Mouse (Mus musculus) intestine, embryonic 16.5 days (tissue): ENCODE data around the gene Txn2. TPM values are rescaled to one million over a fixed set of nuclear protein-coding genes. Genes with fewer than 3 reads are reported as not detected.

Source experiments
- ATAC-seq: fragments of 200-750 bp; cut with Nextera tagmentation; 2 replicates; pipeline ENCODE4 v1.8.0; 2017; ENCODE audit warnings: moderate TSS enrichment, moderate library complexity
- H3K27ac ChIP-seq: fragments of 300-500 bp; sonication (generic); 2 replicates; pipeline ENCODE4 v1.5.1; 2014; ENCODE audit warnings: mild to moderate bottlenecking, low read length
- H3K27me3 ChIP-seq: fragments of 300-500 bp; sonication (generic); replicated peaks from 2 replicates; pipeline ENCODE4 v1.6.1; 2014; ENCODE audit warnings: low read length, control low read depth, mixed read lengths; ENCODE audit not compliant: control insufficient read depth, insufficient read depth
- H3K36me3 ChIP-seq: fragments of 300-500 bp; sonication (generic); 2 replicates; pipeline ENCODE4 v1.6.1; 2014; ENCODE audit warnings: low read length, control low read depth; ENCODE audit not compliant: control insufficient read depth, insufficient read depth
- H3K4me1 ChIP-seq: fragments of 300-500 bp; sonication (generic); 2 replicates; pipeline ENCODE4 v1.6.1; 2014; ENCODE audit warnings: low read length, control low read depth, mixed read lengths; ENCODE audit not compliant: control insufficient read depth, insufficient read depth
- H3K4me2 ChIP-seq: fragments of 300-500 bp; sonication (generic); 2 replicates; pipeline ENCODE4 v1.6.1; 2014; ENCODE audit warnings: low read depth, low read length, control low read depth
- H3K4me3 ChIP-seq: fragments of 300-500 bp; sonication (generic); 2 replicates; pipeline ENCODE4 v1.5.1; 2014; ENCODE audit warnings: mild to moderate bottlenecking, low read length
- H3K9ac ChIP-seq: fragments of 300-500 bp; sonication (generic); 2 replicates; pipeline ENCODE4 v1.6.1; 2014; ENCODE audit warnings: low read depth, low read length
- H3K9me3 ChIP-seq: fragments of 300-500 bp; sonication (generic); 2 replicates; pipeline ENCODE4 v1.6.1; 2016; ENCODE audit warnings: low read length, control low read depth; ENCODE audit not compliant: control insufficient read depth
- WGBS: fragments of 180-500 bp; shearing (Covaris S2); extraction: QIAGEN DNeasy Blood & Tissue Kit; methylation state at CpG from one replicate; pipeline ENCODE4 v1.1.7; 2014; 5-methylcytosine and 5-hydroxymethylcytosine counted together
- polyA plus RNA-seq: library from polyadenylated mRNA; unstranded; fragments of >200 nt; fragmentation: Nextera tagmentation; extraction: Ambion mirVana; gene quantifications from 2 replicates; pipeline ENCODE4 v1.2.1, GENCODE M21; 2015

Gene Txn2
- polyA plus RNA-seq, 1 experiment from 2014 or later = 388 TPM

DNA sequence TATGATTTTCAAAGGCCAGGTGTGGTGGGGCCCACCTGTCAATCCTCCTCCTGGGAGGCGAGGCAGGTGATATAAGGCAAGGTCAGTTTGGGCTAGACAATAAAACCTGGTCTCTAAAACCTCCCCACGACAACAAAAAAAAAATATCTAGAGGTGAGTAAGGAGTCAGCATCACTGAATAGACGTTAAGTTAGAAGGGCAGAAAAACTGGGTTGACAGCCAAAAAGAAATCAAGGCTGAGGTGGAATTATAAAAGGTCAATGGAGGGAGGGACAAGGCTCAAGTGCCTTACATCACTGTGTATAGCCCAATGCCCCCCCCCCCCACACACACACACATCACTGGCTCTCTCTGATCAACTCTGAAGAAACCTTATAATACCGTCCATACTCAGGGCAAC lies 715 bp downstream of the Txn2 start:
- Histone ChIP-seq H3K27ac (peak overlapping the region; percentile 89), H3K4me3 (peak overlapping the region; percentile 74), H3K4me1 (peaks cover 9% of the 10 kb centered on the region), H3K36me3 (no peaks in the 10 kb centered on the region; the same call in none of the 2 replicates), H3K4me2 (peak overlapping the region; percentile 62), H3K9me3 (no peaks in the 10 kb centered on the region), H3K9ac (peak overlapping the region; percentile 87), H3K27me3 (no peaks in the 10 kb centered on the region)
- 24% methylated on average over 4 of the region's 4 CpGs for WGBS
- ATAC-seq = no peak

GRCm38 (mm10) chr15:77926921-77927320 lies 1.9 kb downstream of the Txn2 start:
- Histone ChIP-seq H3K4me3 (no peak overlapping the region), H3K27me3 (no peaks in the 10 kb centered on the region), H3K4me2 (no peak overlapping the region), H3K9ac (no peak overlapping the region), H3K4me1 (peaks cover 9% of the 10 kb centered on the region), H3K36me3 (peaks cover 3% of the 10 kb centered on the region), H3K9me3 (no peaks in the 10 kb centered on the region), H3K27ac (no peak overlapping the region)
- 90% methylated on average over 5 of the region's 5 CpGs for WGBS
- ATAC-seq = no peak

GRCm38 (mm10) chr15:77925195-77925594 lies 3.6 kb downstream of the Txn2 start:
- no peak for ATAC-seq
- WGBS = 98% methylated on average over 2 of the region's 2 CpGs
- Histone ChIP-seq H3K9ac (no peak overlapping the region), H3K4me3 (no peak overlapping the region), H3K27ac (no peak overlapping the region), H3K36me3 (peaks cover 11% of the 10 kb centered on the region), H3K4me2 (no peak overlapping the region), H3K4me1 (peaks cover 15% of the 10 kb centered on the region), H3K27me3 (no peaks in the 10 kb centered on the region), H3K9me3 (no peaks in the 10 kb centered on the region)

DNA sequence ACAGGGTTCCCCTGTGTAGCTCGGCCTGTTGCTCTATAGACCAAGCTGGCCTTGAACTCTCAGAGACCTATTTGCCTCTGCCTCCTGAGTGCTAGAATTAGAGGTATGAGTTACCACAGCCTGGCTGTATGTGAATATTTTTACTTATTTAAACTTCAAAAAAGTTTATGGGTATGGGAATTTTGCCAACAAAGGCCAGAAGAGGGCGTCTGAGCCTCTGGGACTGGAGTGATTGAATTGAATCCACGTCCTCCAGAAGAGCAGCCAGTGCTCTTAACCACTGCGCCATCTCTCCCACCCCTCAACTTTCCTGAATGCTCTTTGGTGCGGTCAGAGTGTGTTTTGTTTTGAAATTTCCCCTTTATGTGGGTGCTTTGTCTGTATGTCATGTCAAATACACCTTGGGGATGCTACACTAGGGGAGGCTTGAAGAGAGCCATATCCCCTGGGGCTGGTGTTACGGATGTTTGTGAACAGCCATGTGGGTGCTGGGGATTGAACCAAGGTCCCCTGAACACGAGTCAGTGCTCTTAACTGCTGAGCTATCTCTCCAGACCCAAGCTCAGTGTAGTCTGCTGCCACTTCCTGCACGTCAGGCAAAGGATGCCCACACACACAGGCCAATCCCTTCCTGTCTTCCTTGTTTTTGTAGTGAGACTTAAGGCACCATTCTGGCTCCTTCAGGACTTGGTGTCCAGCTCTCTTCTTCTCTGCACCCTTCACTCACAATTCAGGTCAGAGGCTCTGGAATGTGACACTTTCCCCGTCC lies 5.4 kb downstream of the Txn2 start:
- Histone ChIP-seq H3K4me3 (no peak overlapping the region), H3K36me3 (peaks cover 12% of the 10 kb centered on the region)
- 68% methylated on average over 9 of the region's 9 CpGs for WGBS

GRCm38 (mm10) chr15:77922710-77923109 lies 6.1 kb downstream of the Txn2 start:
- Histone ChIP-seq H3K36me3 (peaks cover 16% of the 10 kb centered on the region), H3K27me3 (no peaks in the 10 kb centered on the region), H3K4me3 (no peak overlapping the region), H3K9ac (no peak overlapping the region), H3K9me3 (no peaks in the 10 kb centered on the region), H3K27ac (no peak overlapping the region), H3K4me1 (peaks cover 15% of the 10 kb centered on the region), H3K4me2 (no peak overlapping the region)
- no peak for ATAC-seq
- 81% methylated on average over 9 of the region's 9 CpGs for whole genome bisulfite sequencing

More for the DNA sequence above, 5.4 kb downstream of the Txn2 start:
- H3K9me3 ChIP-seq = no peaks in the 10 kb centered on the region
- H3K27me3 ChIP-seq = no peaks in the 10 kb centered on the region
- no peak for ATAC-seq
- H3K9ac ChIP-seq = no peak overlapping the region
- H3K4me1 ChIP-seq = peaks cover 18% of the 10 kb centered on the region
- no peak overlapping the region for H3K4me2 ChIP-seq
- no peak overlapping the region for H3K27ac ChIP-seq

DNA sequence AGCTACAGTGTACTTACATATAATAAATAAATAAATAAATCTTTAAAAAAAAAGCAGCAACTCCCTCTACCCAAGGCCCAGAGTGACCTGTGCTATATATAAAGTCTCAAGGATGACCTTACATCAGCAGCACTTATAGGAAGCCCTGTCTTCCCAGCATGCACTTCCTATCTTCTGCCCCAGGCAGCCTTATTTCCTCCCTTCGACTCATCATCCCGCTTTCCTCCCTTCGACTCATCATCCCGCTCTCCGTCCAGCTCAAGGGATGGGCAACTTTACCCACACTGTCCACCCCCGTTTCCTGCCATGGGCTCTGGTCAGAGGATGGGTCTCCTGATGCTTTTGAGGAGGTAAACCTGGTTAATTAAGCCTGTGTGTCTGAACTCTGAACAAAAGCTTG lies 7.2 kb downstream of the Txn2 start:
- Histone ChIP-seq H3K9me3 (no peaks in the 10 kb centered on the region), H3K27ac (no peak overlapping the region), H3K4me1 (peaks cover 9% of the 10 kb centered on the region), H3K4me3 (no peak overlapping the region), H3K4me2 (no peak overlapping the region), H3K9ac (no peak overlapping the region), H3K36me3 (peaks cover 16% of the 10 kb centered on the region; the same call in 1 of the 2 replicates), H3K27me3 (no peaks in the 10 kb centered on the region)
- 89% methylated on average over 6 of the region's 6 CpGs for WGBS
- ATAC-seq = no peak

DNA sequence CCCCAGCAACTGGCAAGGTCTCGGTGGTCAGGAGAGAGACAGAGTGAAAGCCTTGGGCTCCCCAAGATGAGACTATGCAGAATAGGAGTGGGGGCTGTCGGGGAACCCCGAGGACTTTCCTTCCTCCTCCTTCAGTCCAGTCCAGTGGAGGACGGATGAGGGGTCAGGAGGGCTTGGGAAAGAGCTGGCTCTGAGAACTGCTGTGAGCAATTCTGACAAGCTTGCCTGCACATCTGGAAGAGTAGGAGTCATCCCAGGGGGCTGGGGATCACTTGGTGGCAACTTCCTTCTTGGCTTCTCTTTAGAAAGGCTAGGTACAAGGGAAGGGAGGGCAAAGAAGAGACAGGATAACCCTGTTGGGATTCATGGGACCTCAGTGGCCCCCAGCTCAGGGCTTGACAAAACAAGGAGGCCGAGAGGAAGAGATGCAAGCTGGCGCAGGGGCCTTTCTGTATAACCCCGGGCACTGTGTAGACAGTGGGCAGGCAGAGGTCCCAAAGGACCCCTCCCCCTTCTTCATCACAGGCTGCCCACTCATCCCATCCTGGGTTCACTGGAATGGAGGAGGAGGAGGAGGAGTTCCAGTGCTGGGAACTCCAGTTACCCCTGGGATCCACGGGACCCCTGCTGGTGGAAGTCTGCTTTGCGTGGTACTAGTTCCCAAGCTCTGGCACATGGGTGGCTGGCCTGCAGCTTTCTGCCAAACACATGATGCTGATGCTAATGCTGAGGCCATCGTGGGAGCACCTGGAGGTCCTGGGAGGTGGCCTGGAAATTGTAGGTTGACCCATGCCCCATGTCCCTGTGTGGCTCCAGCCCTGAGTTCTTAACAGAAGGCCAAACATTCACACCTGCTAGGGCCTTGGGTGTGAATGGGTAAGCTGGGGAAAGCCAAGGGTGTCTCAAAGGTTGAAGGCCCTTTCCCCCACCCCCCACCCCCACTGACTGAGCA lies 8.0 kb downstream of the Txn2 start:
- H3K36me3 ChIP-seq = peaks cover 16% of the 10 kb centered on the region; the same call in 1 of the 2 replicates
- peak overlapping the region; percentile 7; the same call in 1 of the 2 replicates for H3K9ac ChIP-seq
- 78% methylated on average over 10 of the region's 10 CpGs for WGBS
- H3K4me1 ChIP-seq = peaks cover 9% of the 10 kb centered on the region
- H3K4me3 ChIP-seq = no peak overlapping the region
- no peak overlapping the region for H3K4me2 ChIP-seq
- no peaks in the 10 kb centered on the region for H3K9me3 ChIP-seq
- ATAC-seq = no peak
- no peak overlapping the region; the same call in 1 of the 2 replicates for H3K27ac ChIP-seq
- no peaks in the 10 kb centered on the region for H3K27me3 ChIP-seq

- H3K4me2 ChIP-seq = no peak overlapping the region
Measured at GRCm38 (mm10) chr15:77919441-77919840, 9.4 kb downstream of the Txn2 start.

DNA sequence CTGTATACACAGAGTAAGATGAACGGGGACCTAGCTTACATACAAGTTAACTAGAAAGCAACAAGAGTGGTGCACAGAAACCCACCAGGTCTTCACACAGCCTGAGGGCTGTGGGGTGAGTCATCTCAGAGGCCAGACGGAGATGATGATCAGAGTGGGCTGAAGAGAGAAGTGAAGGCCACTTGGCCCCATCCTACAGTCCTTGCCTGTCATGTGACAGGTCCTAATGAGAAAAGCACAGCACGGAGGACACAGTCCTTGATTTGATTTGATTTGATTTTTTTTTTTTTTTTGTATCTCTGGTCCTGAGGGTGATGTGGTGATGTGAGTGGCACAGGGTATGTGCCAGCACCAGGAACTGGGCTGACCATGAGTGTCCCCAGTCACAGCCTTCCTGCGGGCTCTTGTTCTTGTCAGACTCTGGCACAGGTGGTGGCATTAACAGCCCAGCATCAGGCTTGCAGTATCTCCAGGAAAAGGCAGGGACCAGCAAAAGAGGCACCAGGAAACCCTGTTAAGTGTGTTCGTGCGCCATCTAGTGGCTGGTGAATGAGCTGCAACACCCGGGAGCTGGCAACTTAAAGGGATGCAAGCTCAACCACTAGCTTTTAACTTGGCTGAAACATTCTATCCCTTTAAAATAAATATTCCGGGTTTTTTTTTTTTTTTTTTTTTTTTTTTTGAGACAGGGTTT lies 11.8 kb downstream of the Txn2 start:
- Histone ChIP-seq H3K27ac (no peak overlapping the region), H3K27me3 (no peaks in the 10 kb centered on the region), H3K9ac (no peak overlapping the region), H3K4me2 (no peak overlapping the region), H3K9me3 (no peaks in the 10 kb centered on the region), H3K4me1 (peaks cover 9% of the 10 kb centered on the region), H3K36me3 (peaks cover 29% of the 10 kb centered on the region), H3K4me3 (no peak overlapping the region)
- peak; percentile 21; the same call in 1 of the 2 replicates for ATAC-seq
- 34% methylated on average over 8 of the region's 8 CpGs for WGBS

More at GRCm38 (mm10) chr15:77919441-77919840, 9.4 kb downstream of the Txn2 start:
- Histone ChIP-seq H3K4me3 (no peak overlapping the region), H3K9me3 (no peaks in the 10 kb centered on the region), H3K27me3 (no peaks in the 10 kb centered on the region), H3K36me3 (peaks cover 25% of the 10 kb centered on the region; the same call in 1 of the 2 replicates), H3K9ac (peak overlapping the region; percentile 40; the same call in 1 of the 2 replicates), H3K4me1 (peaks cover 9% of the 10 kb centered on the region), H3K27ac (peak overlapping the region; percentile 68)
- WGBS = 61% methylated on average over 12 of the region's 12 CpGs
- ATAC-seq = peak; percentile 62
